Mouse (Mus musculus): ENCODE results near the gene Usp19.

- no peak for TF ChIP-seq CTCF (IDR thresholded peaks at IDR 0.05; ENCODE audit: low read depth)
- no peak for TF ChIP-seq EP300 (IDR thresholded peaks at IDR 0.05; ENCODE audit: low read depth)
These were observed 34.4 kb upstream of the Usp19 start for GRCm38 (mm10) chr9:108455747-108456571.

All from heart, postnatal 0 days (tissue).